Mouse (Mus musculus) heart, adult 18-20 months (tissue): ENCODE data around the gene Meis2. TPM values are rescaled to one million over a fixed set of nuclear protein-coding genes. Genes with fewer than 3 reads are reported as not detected.
A peak's percentile ranks its signal among the peaks of the same experiment; 100 is the strongest.

Experiments used
- DNase-seq, 2 experiments: peaks; one replicate each; pipeline ENCODE4 v3.0.0; 2021 to 2022; ENCODE audit warnings: mixed read lengths in 1 of 2
- total RNA-seq, 2 experiments: library from RNA; stranded (reverse); gene quantifications; 2 replicates each; pipeline ENCODE4 v1.2.3; 2021

The Meis2 gene
- total RNA-seq, 2 experiments from 2014 or later: 19.1 to 24.3 TPM

DNA sequence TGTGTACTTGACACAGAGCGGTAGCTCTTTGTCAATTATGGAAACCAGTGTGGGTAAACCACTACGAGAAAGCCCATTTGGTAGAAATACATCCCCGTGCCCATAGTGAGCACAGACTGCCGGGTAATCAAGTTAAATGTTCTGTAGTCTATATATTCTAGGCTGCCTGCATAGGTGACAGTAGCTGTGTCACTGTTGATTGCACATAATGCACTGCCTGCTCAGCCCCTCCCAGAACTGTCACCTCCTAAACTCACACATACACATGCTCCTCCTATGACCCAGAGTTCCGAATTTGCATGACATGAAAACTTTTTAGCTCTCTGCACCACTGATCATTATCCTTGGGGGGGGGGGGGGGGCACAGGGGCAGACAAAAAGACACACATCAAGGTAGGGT is 65.1 kb downstream of the Meis2 start:
- no peak for DNase-seq

DNA sequence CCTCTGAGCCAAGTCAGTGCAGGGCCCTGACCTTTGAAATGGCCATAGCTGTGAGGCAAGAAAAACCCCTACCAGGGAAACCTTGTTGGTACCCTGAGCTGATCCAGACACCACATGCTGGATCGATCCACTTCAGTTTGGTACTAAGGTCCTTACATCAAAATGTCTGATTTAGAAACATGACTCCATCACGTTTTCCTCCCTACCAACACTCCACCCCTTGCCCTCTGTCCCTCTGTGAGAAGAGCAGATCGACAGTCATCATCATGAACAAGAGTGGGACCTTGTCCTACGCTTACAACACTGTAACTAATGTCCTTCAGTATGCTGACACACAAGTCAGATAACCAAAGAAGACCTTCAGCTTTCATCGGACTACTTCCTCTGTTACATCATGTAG is 66.8 kb downstream of the Meis2 start:
- no peak for DNase-seq

DNA sequence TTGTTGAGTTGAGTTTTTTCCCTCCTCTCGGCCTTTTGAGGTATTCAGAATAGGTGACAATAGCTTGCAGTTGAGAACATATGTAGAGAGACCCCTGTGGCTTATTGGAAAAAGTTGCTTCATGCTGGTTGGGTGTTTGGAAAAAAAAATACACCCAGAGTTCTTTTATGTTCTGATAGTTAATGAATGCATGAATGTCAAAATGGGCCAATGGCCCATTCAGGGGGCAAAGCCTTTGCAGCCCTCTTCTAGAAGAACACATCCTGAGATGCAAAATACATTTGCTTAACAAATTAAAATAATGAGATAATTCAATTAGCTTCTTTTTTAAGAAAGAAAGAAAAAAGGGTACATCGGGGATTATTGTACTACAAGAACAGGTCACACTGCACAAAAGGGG is 69.2 kb downstream of the Meis2 start:
- DNase-seq: no peak

DNA sequence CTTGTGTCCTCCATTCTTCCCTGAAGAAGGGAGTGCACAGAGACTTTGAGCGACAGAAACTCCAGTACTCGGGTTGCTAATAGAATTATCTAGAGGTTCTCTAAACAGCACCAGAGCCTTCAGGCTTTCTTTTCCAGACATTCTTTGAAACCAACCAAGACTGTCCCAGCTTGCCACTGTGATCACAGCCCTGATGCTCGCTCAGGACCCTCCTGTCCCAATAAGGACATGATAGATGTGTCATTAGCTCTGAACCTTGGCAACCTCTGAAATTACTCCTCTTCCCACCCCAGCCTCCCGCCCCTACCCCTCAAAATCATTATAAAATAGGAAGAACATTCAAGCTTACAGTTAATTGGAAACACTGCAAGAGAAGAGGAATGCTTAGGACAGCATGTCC is 71.8 kb downstream of the Meis2 start:
- DNase-seq: no peak

DNA sequence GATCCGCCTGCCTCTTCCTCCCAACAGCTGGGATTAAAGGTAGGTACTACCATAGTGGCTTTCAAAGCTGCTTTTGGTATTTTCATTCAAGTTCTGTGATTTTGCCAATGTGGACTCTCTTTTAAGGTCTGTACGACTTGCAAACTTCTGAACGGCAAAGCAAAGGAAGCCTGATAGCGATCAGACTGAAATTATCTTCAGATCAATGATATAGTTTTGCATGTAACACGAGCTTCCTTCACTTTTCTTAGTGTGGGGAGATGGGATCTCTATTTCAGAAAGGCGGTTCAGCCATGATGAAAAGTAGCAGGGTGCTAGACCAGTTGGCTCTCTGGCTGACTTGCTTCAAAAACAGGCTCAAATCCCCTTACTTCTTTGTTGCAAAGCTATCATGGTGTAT is 76.4 kb downstream of the Meis2 start:
- DNase-seq: no peak

DNA sequence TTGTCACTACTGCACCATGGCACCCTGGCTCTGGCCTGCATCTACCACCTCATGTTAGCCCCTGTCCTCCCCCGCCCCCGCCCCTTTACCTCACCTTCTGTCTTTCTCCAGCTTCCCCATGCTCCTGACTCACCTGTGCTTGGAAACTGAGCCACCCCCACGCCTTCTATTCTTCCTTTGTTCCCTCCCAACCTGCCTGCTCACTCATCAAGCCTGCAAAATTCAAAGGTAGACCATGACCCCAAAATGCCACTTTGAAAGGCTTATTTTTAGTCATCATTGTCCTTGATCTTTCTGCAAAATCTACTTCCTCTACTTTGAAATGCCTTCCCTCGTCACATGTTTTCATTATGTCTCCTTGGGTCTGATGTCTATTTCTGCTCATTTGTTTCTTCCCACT is 77.2 kb downstream of the Meis2 start:
- no peak for DNase-seq

DNA sequence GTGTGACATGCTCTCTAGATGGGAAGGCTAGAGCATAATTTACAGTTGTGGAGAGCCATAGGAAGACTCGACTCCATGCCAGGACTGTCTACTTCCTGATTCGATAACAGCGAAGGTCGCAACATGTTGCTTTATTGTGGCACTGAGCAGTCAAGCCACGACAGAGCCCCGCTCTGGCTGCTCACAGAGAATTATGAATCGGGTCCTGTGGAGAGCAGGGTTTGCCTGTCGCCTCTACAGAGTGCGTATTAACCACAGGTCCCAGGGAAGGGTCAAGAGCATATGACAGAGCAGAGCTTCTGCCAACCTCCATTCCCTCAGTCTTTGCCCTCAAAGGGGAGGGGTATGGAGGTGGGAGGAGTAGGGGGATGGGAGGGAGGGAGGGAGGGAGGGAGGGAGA is 80.7 kb downstream of the Meis2 start:
- no peak for DNase-seq

DNA sequence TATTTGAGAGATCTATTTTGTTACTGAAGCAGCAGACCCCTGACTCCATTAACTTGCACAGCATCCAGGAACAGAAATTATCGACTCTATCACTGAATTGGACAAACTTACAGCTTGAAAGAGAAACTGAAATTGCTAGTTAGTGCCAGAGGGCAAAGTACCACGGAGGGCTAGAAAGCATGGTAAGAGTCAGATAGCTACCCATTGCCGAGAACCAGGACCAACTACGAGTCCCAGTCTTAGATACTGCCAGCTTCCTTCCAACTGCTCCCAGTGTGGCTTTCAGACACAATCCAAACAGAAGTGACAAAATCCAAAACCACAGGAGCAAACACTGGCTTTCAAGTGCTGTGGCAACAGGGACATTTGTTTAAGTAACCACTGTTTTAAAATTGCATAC is 81.2 kb downstream of the Meis2 start:
- DNase-seq: no peak

DNA sequence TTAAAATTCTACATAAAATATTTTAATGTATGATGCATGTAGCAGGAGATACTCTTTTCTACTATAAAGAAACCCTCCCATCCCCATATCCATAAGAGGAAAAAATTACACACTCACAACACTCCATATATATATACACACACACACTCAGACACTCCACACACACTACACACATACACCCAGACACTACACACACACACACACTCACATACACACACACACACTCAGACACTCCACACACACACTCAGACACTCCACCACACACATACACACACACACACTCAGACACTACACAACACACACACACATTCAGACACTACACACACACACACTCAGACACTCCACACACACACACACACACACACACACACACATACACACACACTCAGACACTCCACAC is 85.1 kb downstream of the Meis2 start:
- DNase-seq: no peak

DNA sequence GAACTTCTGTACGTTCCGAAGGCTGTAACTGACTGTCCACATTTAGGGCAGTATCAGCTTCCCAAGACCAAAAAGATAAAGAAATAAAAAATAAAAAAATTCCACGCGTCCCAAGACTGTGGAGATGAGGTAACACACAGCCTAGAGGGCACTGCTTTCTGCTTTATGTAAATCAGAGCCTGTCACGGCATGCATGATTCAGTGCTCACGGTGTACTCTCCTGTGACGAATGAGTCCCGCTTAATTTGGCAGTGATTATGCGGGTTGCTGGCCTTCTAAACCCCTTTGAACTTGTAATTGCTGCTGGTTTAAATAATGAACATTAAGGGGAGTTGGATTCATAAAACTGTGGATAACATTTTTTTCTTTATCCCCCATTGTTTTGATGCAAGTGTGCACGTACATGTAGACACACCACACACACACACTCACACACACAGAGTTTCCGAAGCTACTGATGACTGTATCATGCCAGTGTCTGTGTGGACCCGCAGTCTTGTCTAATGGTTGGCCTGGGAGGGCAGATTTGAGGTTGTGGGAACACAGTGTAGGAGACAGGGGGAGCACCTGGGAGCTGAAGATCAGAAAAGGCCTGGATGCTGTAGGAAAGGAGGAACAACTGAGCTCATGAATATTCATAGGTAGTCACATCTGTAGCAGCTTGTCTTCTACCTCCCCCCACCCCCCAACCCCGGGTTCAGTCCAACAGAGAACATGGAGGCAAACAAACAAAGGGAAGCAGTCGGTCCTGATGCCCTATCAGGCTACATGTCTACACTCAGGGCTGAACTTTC is 85.8 kb downstream of the Meis2 start:
- DNase-seq: no peak

DNA sequence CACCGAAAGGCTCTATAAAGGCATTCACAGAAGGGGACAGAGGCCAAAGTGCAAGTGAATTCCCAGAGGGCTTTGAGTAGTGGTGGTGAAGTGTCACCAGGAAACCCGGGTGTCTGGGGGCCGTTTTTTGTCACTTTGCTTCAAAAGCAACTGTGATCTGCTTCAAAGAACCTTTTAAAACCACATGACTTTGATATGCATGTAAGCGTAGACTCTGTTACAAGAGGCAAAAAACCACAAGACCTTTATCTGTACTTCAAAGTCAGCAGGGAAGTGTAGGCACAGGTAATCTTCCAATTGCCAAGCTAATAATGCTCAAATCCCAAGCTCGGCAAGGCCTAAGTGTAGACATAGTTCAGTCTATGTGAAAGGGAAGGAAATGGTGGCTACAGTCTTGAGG is 87.0 kb downstream of the Meis2 start:
- no peak for DNase-seq

DNA sequence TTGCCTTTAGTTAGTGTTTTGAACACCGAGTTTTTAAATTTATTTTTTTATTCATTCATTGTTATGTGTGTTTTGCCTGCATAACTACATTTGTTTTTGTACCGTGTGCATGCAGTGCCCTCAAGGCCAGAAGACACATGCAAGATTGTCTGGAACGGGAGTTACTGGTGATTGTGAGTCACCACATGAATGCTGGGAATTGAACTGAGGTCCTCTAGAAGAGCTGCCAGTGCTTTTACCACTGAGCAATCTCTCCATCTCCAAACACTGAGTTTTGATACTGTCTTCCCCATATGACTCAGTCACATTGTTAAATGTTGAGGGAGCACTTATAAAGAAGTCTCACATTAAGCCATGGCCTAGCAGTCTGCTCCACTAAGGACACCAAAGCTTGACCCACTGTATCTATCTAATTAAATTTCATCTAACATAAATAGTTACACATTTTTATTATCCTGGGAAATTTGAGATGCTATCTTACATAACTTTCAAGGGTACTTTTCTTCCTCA is 94.3 kb downstream of the Meis2 start:
- DNase-seq: no peak

DNA sequence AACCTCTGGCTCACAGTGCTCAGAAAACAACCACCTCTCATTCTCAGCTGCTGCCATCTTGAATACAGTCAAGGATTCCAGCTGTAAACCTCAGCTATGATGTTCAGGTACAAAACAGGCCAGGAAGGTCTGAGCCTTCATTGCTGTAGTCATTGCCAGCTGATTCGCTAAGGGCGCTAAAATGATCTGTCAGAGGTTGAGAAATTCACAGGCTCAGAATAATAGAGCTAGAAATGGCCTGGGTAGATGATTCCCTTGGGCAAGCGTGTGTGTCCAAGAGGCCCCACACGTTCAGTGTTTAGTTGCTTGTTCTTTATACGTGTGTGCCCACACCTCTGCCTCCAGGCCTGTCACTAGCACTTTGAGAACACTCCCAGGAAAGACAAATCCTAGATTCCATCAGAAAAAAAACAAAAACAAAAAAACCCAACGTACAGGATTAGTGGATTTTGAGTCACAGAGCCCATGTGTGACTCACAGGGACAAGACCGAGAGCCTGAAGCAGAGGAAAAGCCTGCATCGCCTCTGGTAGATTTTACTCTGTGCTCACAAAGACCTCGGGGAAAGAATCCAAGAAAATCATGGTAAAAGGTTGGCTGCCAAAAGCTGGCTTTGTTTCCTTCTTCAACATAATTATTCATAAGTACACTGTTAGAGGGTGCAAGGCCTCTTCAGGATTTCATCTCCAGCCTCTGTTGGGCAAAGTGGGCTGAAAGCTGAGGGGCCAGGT is 95.4 kb downstream of the Meis2 start:
- DNase-seq: peak; percentile 15 to 24

DNA sequence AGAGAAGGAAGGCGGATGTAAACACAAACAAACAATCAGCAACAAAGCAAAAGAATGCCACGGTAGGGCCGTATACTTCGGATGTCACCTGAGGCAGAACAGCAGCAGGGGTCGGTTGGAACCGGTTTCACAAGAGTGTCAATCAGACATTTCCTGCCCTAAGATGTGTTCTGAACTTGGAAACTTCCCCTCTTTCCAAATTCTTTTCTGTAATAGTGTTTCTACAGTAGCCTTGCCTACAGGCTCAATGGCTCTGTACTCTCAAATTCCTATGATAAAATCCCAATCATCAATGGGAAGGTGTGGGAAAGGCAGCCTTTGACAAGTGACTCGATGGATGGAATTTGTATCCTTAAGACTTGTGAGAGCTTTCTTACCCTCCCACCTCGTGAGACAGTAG is 96.4 kb downstream of the Meis2 start:
- DNase-seq: no peak

DNA sequence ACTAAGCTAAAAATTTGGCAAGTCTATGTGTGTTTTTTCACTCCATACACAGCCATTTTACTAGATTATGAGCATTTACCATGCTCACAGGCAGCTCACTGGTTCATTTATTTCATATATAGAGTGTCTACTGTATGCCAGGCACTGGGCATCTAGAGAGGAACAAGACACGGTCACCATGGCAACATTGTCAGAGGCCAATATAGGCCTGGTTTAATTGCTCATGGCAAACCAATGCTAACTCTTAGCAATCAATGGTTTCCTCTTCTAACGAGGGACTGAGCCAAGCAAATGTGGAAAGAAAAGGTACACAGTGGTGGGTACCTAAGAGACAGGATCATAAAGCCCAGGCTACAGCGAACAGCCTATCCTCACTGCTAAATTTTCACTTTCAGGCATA is 100.7 kb downstream of the Meis2 start:
- no peak for DNase-seq

DNA sequence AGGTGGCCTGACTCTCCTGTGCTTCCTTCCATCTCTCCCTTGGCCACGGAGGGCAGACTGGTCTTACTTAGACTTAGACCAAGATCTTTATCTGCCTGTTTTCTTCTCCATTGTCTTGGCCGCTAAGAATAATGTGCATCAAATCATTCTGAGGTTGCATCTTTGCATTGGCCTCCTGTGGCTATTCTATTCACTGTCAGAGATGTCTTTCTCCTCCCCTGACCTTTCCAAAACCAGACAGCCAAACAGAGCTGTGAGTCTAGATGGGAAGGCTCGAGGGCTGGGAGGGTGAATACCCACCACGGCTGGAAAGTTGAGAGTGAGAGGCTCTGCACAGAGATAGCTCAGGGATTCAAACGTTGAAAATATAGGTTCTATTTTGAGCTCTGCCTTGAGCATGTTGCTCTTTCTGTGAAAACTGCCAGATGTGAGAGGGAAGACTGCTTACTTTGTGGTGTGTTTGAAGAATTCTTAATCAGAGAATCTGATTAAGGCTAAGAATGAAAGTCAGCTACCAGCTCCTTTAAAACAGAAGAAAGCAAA is 102.3 kb downstream of the Meis2 start:
- DNase-seq: no peak

DNA sequence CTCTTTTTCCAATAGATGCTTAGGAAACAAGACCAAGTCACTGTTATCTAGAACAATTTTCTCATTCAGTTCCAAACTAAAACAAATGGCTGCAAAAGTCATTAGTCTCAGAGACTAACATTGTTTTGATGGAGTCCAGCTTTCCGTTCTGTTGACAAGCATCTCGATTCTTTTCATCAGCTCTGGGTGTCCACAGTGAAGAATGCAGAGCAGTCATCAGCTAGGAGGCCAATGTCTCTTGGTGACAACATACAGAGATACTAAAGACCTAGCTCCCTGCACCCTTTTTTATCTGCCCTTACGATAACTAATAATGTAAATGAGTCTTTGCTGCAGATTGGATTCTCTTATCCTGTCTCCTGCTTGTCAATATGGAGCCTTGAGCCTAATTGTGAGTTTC is 102.9 kb downstream of the Meis2 start:
- no peak for DNase-seq

DNA sequence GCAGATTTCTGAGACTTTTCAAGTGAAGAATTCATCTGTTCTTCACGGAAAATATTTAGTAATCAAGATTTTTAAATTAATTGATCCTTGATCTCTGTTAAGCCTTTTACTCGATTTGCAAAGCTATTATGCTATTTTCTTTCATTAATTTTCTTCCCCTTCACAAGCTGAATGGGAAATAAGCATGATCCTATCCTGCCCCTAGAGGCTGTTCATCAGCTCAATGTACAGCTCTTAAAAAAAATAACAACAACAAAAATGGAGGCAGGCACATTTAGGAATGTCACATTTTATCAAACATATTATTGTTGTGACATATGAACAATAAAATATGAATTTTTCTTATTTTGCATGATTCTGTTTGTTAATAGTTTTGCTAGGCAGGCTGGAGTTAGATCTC is 103.5 kb downstream of the Meis2 start:
- no peak for DNase-seq

DNA sequence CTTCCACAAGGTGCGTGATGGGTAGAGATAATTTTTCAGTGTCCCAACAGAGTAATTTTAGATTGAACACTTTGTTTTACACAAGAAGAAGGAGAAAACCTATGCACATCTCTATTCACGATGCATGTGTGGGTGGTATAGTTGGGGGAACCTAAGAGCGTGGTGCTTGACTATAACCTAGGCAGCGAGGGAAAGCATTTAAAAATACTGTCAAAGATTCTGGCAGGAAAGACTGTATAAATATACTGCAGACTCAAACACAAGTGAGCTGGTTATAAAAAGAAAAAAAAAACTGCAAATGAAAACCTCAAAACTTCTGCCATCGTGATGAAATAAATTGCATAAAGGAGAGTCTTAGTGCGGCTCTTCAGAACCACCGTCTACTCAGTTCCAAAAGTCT is 105.0 kb downstream of the Meis2 start:
- DNase-seq: no peak

DNA sequence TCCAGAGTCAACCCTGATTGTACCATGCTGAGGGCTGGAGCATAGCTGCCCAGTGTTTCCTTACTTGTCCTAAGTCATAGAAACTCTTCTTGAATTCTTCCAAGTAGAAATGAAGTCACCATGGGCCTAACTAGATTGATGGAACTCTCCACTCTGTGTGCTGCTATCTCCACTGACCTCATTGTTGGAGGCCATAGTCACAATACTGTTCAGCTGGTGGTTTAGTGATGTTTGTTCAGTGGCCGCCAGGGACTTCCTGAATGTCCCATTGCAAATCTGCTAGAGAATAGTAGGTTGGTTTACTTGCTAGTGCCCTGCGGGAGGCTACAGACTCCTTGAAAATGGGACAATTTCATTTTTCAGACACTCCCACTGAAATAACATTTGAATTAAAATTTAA is 108.9 kb downstream of the Meis2 start:
- DNase-seq: no peak

DNA sequence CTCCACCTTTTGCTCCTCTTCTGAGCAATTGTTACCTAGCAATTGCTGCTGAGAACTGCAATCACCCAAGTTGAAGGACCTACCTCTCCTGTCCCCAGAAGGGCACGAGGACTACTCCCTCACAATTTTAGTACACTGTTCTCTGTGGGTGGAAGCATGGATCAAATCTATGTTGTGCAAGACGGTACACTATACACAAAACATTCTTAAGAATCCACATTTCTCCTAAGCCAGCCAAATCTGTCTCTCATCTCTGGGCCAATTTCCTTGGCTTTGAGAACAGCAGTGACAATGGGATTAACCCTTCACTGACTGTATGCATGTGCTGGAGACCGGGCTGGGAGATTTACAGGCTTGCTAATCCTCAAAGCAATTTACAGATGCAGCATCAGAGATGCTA is 115.0 kb downstream of the Meis2 start:
- DNase-seq: no peak

DNA sequence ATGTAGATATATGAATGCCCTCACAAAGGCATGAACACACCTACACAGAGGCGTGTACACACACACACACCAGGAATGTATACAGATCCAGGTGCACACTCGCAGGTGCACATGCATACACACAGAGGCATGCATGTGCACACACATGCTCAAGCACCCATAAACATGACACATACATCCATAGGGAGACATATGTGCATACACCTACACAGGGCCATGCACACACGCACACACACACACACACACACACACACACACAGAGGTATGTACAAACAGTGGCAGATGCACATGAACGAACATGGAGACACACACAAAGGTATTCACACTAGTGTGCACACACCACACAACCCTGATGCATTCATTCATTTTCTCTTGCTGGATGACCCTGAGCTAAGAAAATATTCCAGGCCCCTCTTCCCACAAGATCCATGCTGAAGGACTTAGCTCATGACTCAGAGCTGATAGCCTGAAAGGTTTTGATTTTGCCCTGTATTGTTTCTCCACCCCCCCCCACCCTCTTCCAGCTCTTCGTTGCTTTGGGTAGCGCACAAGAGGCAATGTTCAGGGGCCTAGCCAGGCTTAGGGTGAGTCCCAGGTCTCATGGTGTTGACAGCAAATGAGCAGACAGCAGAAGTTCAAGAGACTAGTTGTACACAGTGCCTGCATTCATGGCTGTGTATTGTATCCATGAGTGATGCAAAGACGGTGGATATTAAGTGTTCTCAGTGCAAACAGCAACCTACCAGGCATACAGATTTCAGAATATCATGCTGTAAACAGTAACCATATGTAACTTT is 116.8 kb downstream of the Meis2 start:
- DNase-seq: no peak
